Mouse (Mus musculus) testis, adult 2 months (tissue): Measurements from ENCODE around the gene Diablo.

Source experiments
- CTCF ChIP-seq: fragments of 200-500 bp; IDR thresholded peaks from 2 replicates; pipeline ENCODE4 v1.5.1; 2012; ENCODE audit warnings: low read depth, mild to moderate bottlenecking, inconsistent platforms, low read length, moderate library complexity; ENCODE audit not compliant: control insufficient read depth, insufficient read depth, insufficient replicate concordance
- POLR2A ChIP-seq: fragments of 200-500 bp; IDR thresholded peaks from 2 replicates; pipeline ENCODE4 v1.6.1; 2012; ENCODE audit warnings: low read depth, mild to moderate bottlenecking, inconsistent platforms, low read length, moderate library complexity; ENCODE audit not compliant: control insufficient read depth

- TF ChIP-seq CTCF = no peak
- TF ChIP-seq POLR2A = no peak
Measured at GRCm38 (mm10) chr5:123528641-123529040, 4.7 kb upstream of the Diablo start.
